Mouse (Mus musculus) macrophage (primary cell): Measurements from ENCODE around the gene Vmn2r39. TPM values are rescaled to one million over a fixed set of nuclear protein-coding genes. Genes with fewer than 3 reads are reported as not detected.
"Not testable (repeated sequence)": the region's sequence is repeated elsewhere in the genome, so short reads cannot be mapped to it uniquely, and the experiment has no call there.

Source experiments
- H3K27ac ChIP-seq: fragments of 350-480 bp; formaldehyde crosslinking; 2 replicates; pipeline ENCODE4 v1.9.0; 2021
- H3K36me3 ChIP-seq: fragments of 350-480 bp; formaldehyde crosslinking; 2 replicates; pipeline ENCODE4 v1.9.0; 2021; ENCODE audit errors: inconsistent target
- H3K4me3 ChIP-seq: fragments of 350-480 bp; formaldehyde crosslinking; 2 replicates; pipeline ENCODE4 v1.9.0; 2021; ENCODE audit errors: inconsistent target
- H3K79me2 ChIP-seq: fragments of 350-480 bp; formaldehyde crosslinking; 2 replicates; pipeline ENCODE4 v1.9.0; 2021; ENCODE audit errors: inconsistent target
- WGBS: methylation state at CpG from one replicate; pipeline ENCODE4 v1.1.7; 2026; ENCODE audit warnings: inconsistent platforms; ENCODE audit not compliant: missing documents; 5-methylcytosine and 5-hydroxymethylcytosine counted together
- polyA plus RNA-seq: library from polyadenylated mRNA; stranded (reverse); fragments of 250-400 nt; gene quantifications from 3 replicates; pipeline ENCODE4 v1.2.4, GENCODE M21; 2018; ENCODE audit warnings: inconsistent platforms
- total RNA-seq, 78 experiments: library from RNA; depleted of rRNA; stranded (reverse); fragments of 250-400 nt; gene quantifications; 1 replicate in 9 of 78; 2 replicates in 24 of 78; 3 replicates in 43 of 78; 4 replicates in 2 of 78; pipeline ENCODE4 v1.2.4; 2018; ENCODE audit warnings: inconsistent platforms in 56 of 78

Vmn2r39 gene
- total RNA-seq (2018; cell fraction: chromatin; rRNA removed), result not detected
- total RNA-seq (2018; cell fraction: cytosol; rRNA removed), result not detected
- not detected for total RNA-seq (2018; cell fraction: nucleus; rRNA removed)
- not detected in 3 replicates for polyA plus RNA-seq

- not testable (repeated sequence) for H3K27ac ChIP-seq, H3K79me2 ChIP-seq, H3K4me3 ChIP-seq
These were observed at the start of gene Vmn2r39 for GRCm38 (mm10) chr7:9030698-9031097. Vmn2r39 (minus strand) TSS chr7:9030798.

DNA sequence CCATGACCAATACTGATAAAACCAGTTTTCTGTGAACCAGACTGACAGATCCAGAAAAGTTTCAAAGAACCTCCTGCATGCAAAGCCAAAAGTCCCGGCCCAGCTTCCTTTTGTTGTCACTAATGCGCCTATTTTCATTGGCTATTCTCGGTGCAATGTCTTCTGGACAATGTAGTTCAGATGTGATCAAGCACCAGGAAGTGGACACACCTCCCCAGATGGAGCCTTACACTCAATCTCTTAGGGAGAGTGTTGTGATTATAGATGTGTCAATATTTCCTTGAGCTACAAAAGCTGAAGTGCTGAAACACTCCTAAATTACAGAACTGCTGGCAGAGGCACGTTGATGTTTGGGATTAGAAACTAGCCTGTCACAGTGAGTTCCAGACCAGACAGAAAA, 34.8 kb upstream of the Vmn2r39 start:
- WGBS, result 98% methylated on average over 3 of the region's 4 CpGs

More at GRCm38 (mm10) chr7:9030698-9031097, at the start of gene Vmn2r39:
- H3K36me3 ChIP-seq, result not testable (repeated sequence)

More for the DNA sequence above, 34.8 kb upstream of the Vmn2r39 start:
- H3K36me3 ChIP-seq, H3K4me3 ChIP-seq, H3K27ac ChIP-seq, H3K79me2 ChIP-seq: not testable (repeated sequence)

Other genes with a start within 250 kb of the Vmn2r39 start
- gene Vmn2r40, start 99.4 kb downstream of the Vmn2r39 start, polyA plus RNA-seq, result not detected in 3 replicates
- gene Vmn2r38, start 67.1 kb upstream of the Vmn2r39 start, polyA plus RNA-seq, result not detected in 3 replicates
- gene Vmn2r37, start 192.9 kb upstream of the Vmn2r39 start, polyA plus RNA-seq, result not detected in 3 replicates